Mouse (Mus musculus): ENCODE results near the gene Plxna4. TPM values are rescaled to one million over a fixed set of nuclear protein-coding genes. Genes with fewer than 3 reads are reported as not detected.
A peak's percentile ranks its signal among the peaks of the same experiment; 100 is the strongest.

Gene Plxna4
- polyA plus RNA-seq, 1 experiment, result 3.5 TPM

- Histone ChIP-seq H3K4me3 (replicated peaks) (no peak overlapping the region), H3K9me3 (peaks cover 4% of the 10 kb centered on the region), H3K27me3 (replicated peaks) (peaks cover 75% of the 10 kb centered on the region), H3K4me1 (peaks cover 48% of the 10 kb centered on the region), H3K36me3 (replicated peaks; ENCODE audit: low read length) (no peaks in the 10 kb centered on the region)
- TF ChIP-seq GATA1 (IDR thresholded peaks at IDR 0.05; ENCODE audit: borderline replicate concordance, low read length) (no peak), FLI1 (IDR thresholded peaks at IDR 0.05; ENCODE audit: low read length) (no peak)
Observed at GRCm38 (mm10) chr6:32590979-32591758, 3.2 kb upstream of the Plxna4 start.

- Histone ChIP-seq H3K36me3 (replicated peaks; ENCODE audit: low read length) (peaks cover 7% of the 10 kb centered on the region), H3K4me3 (replicated peaks) (no peak overlapping the region), H3K4me1 (peaks cover 60% of the 10 kb centered on the region), H3K27me3 (replicated peaks) (peaks cover 78% of the 10 kb centered on the region), H3K9me3 (no peaks in the 10 kb centered on the region)
- TF ChIP-seq GATA1 (IDR thresholded peaks at IDR 0.05; ENCODE audit: borderline replicate concordance, low read length) (no peak), FLI1 (IDR thresholded peaks at IDR 0.05; ENCODE audit: low read length) (no peak)
Observed at GRCm38 (mm10) chr6:32589632-32590031, 1.6 kb upstream of the Plxna4 start.

- Histone ChIP-seq H3K9me3 (no peaks in the 10 kb centered on the region), H3K4me3 (replicated peaks) (peak overlapping the region; percentile 100), H3K36me3 (replicated peaks; ENCODE audit: low read length) (peaks cover 19% of the 10 kb centered on the region), H3K27me3 (replicated peaks) (peaks cover 71% of the 10 kb centered on the region), H3K4me1 (peaks cover 79% of the 10 kb centered on the region)
- TF ChIP-seq FLI1 (IDR thresholded peaks at IDR 0.05; ENCODE audit: low read length) (no peak), GATA1 (IDR thresholded peaks at IDR 0.05; ENCODE audit: borderline replicate concordance, low read length) (no peak)
Observed at GRCm38 (mm10) chr6:32587136-32588009, 619 bp downstream of the Plxna4 start.

GRCm38 (mm10) chr6:32586821-32587135 lies 1.2 kb downstream of the Plxna4 start:
- Histone ChIP-seq H3K36me3 (replicated peaks; ENCODE audit: low read length) (peaks cover 22% of the 10 kb centered on the region), H3K4me3 (replicated peaks) (peak overlapping the region; percentile 100), H3K4me1 (peaks cover 84% of the 10 kb centered on the region), H3K9me3 (no peaks in the 10 kb centered on the region), H3K27me3 (replicated peaks) (peaks cover 66% of the 10 kb centered on the region)
- TF ChIP-seq GATA1 (IDR thresholded peaks at IDR 0.05; ENCODE audit: borderline replicate concordance, low read length) (no peak), FLI1 (IDR thresholded peaks at IDR 0.05; ENCODE audit: low read length) (no peak)

- peaks cover 26% of the 10 kb centered on the region for H3K36me3 ChIP-seq (replicated peaks; ENCODE audit: low read length)
- peaks cover 66% of the 10 kb centered on the region for H3K27me3 ChIP-seq (replicated peaks)
- peak overlapping the region; percentile 100 for H3K4me3 ChIP-seq (replicated peaks)
- no peak for TF ChIP-seq GATA1 (IDR thresholded peaks at IDR 0.05; ENCODE audit: borderline replicate concordance, low read length)
- no peak for TF ChIP-seq FLI1 (IDR thresholded peaks at IDR 0.05; ENCODE audit: low read length)
- H3K9me3 ChIP-seq, result no peaks in the 10 kb centered on the region
- H3K4me1 ChIP-seq, result peaks cover 85% of the 10 kb centered on the region
Observed at GRCm38 (mm10) chr6:32586390-32586789, 1.6 kb downstream of the Plxna4 start.

GRCm38 (mm10) chr6:32585211-32585610 lies 2.8 kb downstream of the Plxna4 start:
- Histone ChIP-seq H3K36me3 (replicated peaks; ENCODE audit: low read length) (peaks cover 37% of the 10 kb centered on the region), H3K27me3 (replicated peaks) (peaks cover 58% of the 10 kb centered on the region), H3K4me3 (replicated peaks) (peak overlapping the region; percentile 100), H3K4me1 (peaks cover 85% of the 10 kb centered on the region), H3K9me3 (no peaks in the 10 kb centered on the region)
- TF ChIP-seq FLI1 (IDR thresholded peaks at IDR 0.05; ENCODE audit: low read length) (no peak), GATA1 (IDR thresholded peaks at IDR 0.05; ENCODE audit: borderline replicate concordance, low read length) (no peak)

- peaks cover 54% of the 10 kb centered on the region for H3K27me3 ChIP-seq (replicated peaks)
- peaks cover 41% of the 10 kb centered on the region for H3K36me3 ChIP-seq (replicated peaks; ENCODE audit: low read length)
- H3K9me3 ChIP-seq, result no peaks in the 10 kb centered on the region
- peak overlapping the region; percentile 100 for H3K4me3 ChIP-seq (replicated peaks)
- peaks cover 87% of the 10 kb centered on the region for H3K4me1 ChIP-seq
- TF ChIP-seq GATA1 (IDR thresholded peaks at IDR 0.05; ENCODE audit: borderline replicate concordance, low read length), result no peak
- no peak for TF ChIP-seq FLI1 (IDR thresholded peaks at IDR 0.05; ENCODE audit: low read length)
Observed at GRCm38 (mm10) chr6:32584243-32584880, 3.6 kb downstream of the Plxna4 start.

- TF ChIP-seq FLI1 (IDR thresholded peaks at IDR 0.05; ENCODE audit: low read length) (no peak), GATA1 (IDR thresholded peaks at IDR 0.05; ENCODE audit: borderline replicate concordance, low read length) (no peak)
- H3K9me3 ChIP-seq, result no peaks in the 10 kb centered on the region
- H3K27me3 ChIP-seq (replicated peaks), result peaks cover 47% of the 10 kb centered on the region
- peaks cover 87% of the 10 kb centered on the region for H3K4me1 ChIP-seq
- H3K36me3 ChIP-seq (replicated peaks; ENCODE audit: low read length), result peaks cover 47% of the 10 kb centered on the region
- peak overlapping the region; percentile 81 for H3K4me3 ChIP-seq (replicated peaks)
Observed at GRCm38 (mm10) chr6:32583582-32583981, 4.4 kb downstream of the Plxna4 start.

- Histone ChIP-seq H3K36me3 (replicated peaks; ENCODE audit: low read length) (peaks cover 38% of the 10 kb centered on the region), H3K27me3 (replicated peaks) (no peaks in the 10 kb centered on the region), H3K4me1 (peaks cover 96% of the 10 kb centered on the region), H3K9me3 (no peaks in the 10 kb centered on the region), H3K4me3 (replicated peaks) (peak overlapping the region; percentile 64)
- TF ChIP-seq GATA1 (IDR thresholded peaks at IDR 0.05; ENCODE audit: borderline replicate concordance, low read length) (no peak), FLI1 (IDR thresholded peaks at IDR 0.05; ENCODE audit: low read length) (no peak)
Observed at GRCm38 (mm10) chr6:32571485-32571884, 16.5 kb downstream of the Plxna4 start.
